Mouse (Mus musculus): ENCODE measurements at regions not wholly inside any gene's neighbourhood (a gene's known extent, or its start where the extent isn't known, plus 50 kb on each side); places are given as distances from the start of the nearest gene placed in this dataset.

DNA sequence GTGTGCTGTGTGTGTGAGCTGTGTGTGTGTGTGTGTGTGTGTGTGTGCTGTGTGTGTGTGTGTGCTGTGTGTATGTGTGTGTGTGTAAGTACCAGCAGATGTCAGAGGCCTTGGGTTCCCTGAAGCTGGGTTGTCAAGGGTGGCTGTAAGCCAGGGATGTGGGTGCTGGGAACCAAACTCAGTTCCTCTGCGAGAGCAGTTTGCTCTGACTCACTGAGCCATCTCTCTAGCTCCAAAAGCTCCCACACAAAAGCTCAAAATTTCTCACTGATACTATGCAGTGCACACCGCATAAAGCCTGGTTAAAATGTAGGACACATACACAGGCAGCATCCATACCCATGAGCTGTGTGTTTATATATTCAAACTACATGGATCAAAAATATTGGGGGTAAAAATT, 172.9 kb upstream of the Clec14a start:
- no peak for DNase-seq

DNA sequence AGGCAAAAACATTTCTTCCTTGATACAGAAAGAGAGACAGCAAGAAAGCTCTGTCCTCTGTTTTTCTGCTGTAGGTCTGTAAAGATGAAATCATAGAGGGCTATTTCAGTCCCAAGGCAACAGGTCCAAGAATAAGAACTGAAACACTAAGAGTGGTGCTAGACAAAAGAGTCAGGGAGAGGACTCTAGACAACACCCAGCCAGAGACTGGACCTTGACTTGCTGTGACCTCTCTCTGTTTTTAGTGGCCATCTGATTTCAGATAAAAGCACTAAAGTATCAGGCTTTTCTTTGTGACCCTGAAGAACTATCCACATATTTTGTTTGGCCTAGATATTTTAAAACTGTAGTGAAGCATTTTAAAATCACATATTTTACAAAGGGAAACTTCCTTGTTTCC, 171.6 kb upstream of the Clec14a start:
- DNase-seq: no peak

GRCm38 (mm10) chr12:58437031-58437430, 167.9 kb upstream of the Clec14a start:
- DNase-seq: no peak

DNA sequence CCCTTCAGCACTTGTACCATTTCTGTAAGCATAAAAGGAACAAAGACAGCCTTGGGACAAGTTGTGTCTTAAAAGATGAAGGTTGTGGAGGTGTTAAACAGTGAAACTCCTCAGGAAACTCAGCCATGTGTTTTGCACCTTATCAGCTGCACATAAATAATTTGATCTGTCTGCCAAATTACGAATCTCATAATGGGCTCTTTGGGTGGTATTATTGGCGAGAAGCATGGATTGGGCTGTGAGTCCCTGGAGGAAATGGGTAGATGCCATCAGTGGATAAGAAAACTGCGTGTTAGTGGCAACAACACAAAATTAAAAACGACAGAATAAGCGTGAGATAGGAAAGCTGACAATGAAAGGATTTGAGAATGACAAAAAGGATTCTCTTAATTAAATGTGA, 165.4 kb upstream of the Clec14a start:
- DNase-seq: no peak

DNA sequence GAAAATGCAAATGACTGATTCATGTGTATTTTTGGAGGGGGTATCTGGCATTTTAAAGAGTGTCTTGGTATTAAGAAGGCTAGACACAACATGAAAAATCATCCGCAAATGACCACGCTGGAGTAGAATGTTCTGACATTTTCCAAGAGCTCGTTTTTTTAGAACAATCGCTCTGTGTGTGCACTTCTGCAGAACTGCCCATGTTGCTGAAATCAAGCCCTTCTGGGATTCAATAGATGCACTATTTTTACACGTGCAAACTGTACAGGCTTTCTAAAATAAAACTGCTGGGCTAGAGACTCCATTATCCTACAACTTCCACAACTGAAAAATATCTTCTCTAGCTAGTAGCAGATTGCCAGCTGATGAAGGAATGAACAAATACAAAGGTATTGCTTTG, 160.8 kb upstream of the Clec14a start:
- no peak for DNase-seq

- no peak for DNase-seq
Measured at GRCm38 (mm10) chr12:58426758-58427157, 157.7 kb upstream of the Clec14a start.

- DNase-seq: no peak
Measured at GRCm38 (mm10) chr12:58425961-58426360, 156.9 kb upstream of the Clec14a start.

DNA sequence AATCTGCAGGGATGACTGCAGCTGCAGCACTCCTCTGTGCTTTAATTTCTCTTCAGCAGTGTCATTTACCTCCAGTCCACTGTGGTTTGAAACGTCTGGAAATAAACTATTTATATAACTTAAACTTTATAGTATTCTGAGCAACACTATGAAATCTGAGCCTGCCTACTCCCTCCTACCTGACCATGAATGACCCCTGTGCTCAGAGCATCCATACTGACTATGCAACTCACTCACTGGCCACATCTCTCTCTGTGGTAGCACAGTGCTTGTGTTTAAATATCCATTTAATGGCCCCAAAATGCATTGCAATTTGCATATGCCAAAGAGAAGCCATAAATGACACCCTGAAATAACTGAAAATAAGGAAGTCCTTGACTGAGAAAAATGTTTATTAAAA, 154.5 kb upstream of the Clec14a start:
- DNase-seq: no peak

GRCm38 (mm10) chr12:58401904-58402303, 132.8 kb upstream of the Clec14a start:
- no peak for DNase-seq

- DNase-seq: no peak
Measured at GRCm38 (mm10) chr12:58360258-58360657, 91.2 kb upstream of the Clec14a start.

GRCm38 (mm10) chr12:58334163-58334562, 65.1 kb upstream of the Clec14a start:
- peak; percentile 14 for DNase-seq

GRCm38 (mm10) chr12:58329913-58330312, 60.8 kb upstream of the Clec14a start:
- DNase-seq: no peak

DNA sequence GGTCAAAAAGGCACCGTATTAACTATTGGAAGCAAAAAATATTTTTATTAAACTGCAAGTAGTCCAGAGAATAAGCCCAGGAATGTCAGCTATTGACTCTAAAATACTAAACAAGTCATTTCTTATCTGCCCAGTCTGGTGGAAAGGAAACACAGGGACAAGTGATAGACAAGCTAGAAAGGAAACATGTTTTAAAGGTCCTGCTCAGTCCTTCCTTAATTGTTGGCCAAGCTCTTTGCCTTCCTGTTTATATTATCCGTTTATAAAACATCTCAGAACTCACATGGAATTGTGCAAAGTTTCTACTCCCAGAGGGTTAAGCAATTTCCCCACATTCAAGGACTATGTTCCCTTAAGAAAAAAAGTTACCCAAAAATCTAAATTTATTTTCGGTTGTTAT, 54.9 kb upstream of the Clec14a start:
- DNase-seq: no peak

Measured in lung, postnatal 14 days (tissue).